Mouse (Mus musculus): ENCODE data around the gene Fshb. TPM values are rescaled to one million over a fixed set of nuclear protein-coding genes. Genes with fewer than 3 reads are reported as not detected.

Gene Fshb
- polyA plus RNA-seq, 1 experiment = not detected

DNA sequence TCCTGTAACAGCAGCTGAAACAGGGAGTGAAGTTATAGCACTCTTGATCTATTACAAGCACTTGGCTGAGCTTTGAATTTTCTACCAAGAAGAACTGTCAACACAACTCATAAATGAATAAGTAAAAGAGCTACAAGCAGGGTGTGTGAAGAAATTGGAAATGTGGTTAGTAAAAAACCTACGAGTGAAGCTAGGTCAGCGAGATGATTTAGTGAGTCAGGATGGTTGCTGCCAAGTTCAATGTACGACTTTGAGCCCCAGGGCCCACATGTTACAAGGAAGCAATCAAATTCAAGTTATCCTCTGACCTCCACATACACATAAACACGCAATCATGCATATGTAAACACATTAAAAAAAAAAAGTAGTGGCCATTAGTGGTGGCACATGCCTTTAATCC is 46.3 kb downstream of the Fshb start:
- H3K4me3 ChIP-seq (ENCODE audit: insufficient read depth, low read length) = no peak overlapping the region

DNA sequence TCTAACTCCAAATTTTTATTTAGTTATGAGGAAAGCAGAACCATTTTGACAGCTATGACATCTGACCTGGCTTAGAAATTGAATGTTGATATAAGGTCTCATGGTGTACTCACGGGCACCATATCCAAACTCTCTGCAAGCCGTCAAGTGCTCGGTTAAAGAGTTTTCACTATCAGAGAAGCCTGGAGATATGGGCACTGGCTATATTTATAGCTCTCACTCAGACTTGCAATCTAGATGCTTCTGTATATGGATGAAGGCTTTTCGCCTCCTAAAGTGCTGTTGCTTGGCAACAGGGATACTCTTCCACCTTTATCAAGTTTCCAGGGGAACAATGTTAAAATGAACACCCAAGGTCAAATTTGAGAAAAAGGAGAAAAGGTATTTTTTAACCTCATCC is 47.1 kb downstream of the Fshb start:
- Histone ChIP-seq H3K4me3 (ENCODE audit: insufficient read depth, low read length) (no peak overlapping the region), H3K4me1 (ENCODE audit: control insufficient read depth, insufficient read depth, low read length) (no peaks in the 10 kb centered on the region), H3K27ac (ENCODE audit: insufficient read depth, low read depth, low read length) (no peak overlapping the region)
- no peak for TF ChIP-seq CTCF (IDR thresholded peaks at IDR 0.05; ENCODE audit: low read depth, low read length)
- TF ChIP-seq POLR2A (IDR thresholded peaks at IDR 0.05; ENCODE audit: borderline replicate concordance, low read depth, low read length) = no peak

More for the DNA sequence above, 46.3 kb downstream of the Fshb start:
- TF ChIP-seq CTCF (IDR thresholded peaks at IDR 0.05; ENCODE audit: low read depth, low read length) (no peak), POLR2A (IDR thresholded peaks at IDR 0.05; ENCODE audit: borderline replicate concordance, low read depth, low read length) (no peak)
- Histone ChIP-seq H3K27ac (ENCODE audit: insufficient read depth, low read depth, low read length) (no peak overlapping the region), H3K4me1 (ENCODE audit: control insufficient read depth, insufficient read depth, low read length) (no peaks in the 10 kb centered on the region)

GRCm38 (mm10) chr2:107010160-107010559 is 49.3 kb downstream of the Fshb start:
- no peak for TF ChIP-seq CTCF (IDR thresholded peaks at IDR 0.05; ENCODE audit: low read depth, low read length)
- no peak for TF ChIP-seq POLR2A (IDR thresholded peaks at IDR 0.05; ENCODE audit: borderline replicate concordance, low read depth, low read length)
- H3K4me3 ChIP-seq (ENCODE audit: insufficient read depth, low read length) = no peak overlapping the region
- H3K4me1 ChIP-seq (ENCODE audit: control insufficient read depth, insufficient read depth, low read length) = no peaks in the 10 kb centered on the region
- H3K27ac ChIP-seq (ENCODE audit: insufficient read depth, low read depth, low read length) = no peak overlapping the region

DNA sequence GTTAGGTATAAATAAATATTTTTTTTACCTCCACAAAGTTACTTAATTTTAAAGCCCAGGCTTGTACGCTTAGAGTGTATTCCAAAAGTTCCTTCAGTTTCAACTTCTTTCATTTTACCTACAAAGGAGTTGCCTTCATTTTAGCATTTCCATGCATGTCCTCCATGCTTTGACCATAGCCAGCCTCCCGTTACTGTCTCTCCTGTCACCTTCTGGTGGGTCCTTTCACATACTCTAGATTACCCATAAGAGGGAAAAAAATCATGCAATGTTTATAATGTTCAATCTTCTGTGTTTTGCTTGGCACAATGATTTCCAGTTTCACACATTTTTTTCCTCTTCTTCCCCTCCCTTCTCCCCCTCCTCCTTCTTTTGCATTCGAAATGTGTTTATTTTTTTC is 53.1 kb downstream of the Fshb start:
- H3K4me1 ChIP-seq (ENCODE audit: control insufficient read depth, insufficient read depth, low read length) = no peaks in the 10 kb centered on the region
- H3K27ac ChIP-seq (ENCODE audit: insufficient read depth, low read depth, low read length) = no peak overlapping the region
- H3K4me3 ChIP-seq (ENCODE audit: insufficient read depth, low read length) = no peak overlapping the region
- TF ChIP-seq CTCF (IDR thresholded peaks at IDR 0.05; ENCODE audit: low read depth, low read length) (no peak), POLR2A (IDR thresholded peaks at IDR 0.05; ENCODE audit: borderline replicate concordance, low read depth, low read length) (no peak)

Other genes with a start within 250 kb of the Fshb start
- 23.5 and 28.6 TPM in 2 replicates for gene Arl14ep, start 85.2 kb downstream of the Fshb start, polyA plus RNA-seq (2012; ENCODE audit: insufficient read depth, insufficient read length, missing spikeins)
- not detected in 2 replicates for gene Kcna4, start 231.0 kb upstream of the Fshb start, polyA plus RNA-seq (2012; ENCODE audit: insufficient read depth, insufficient read length, missing spikeins)

Measured in bone marrow macrophage, adult 2 months (primary cell).